Mouse (Mus musculus) G1E-ER4 (cell line): ENCODE results near the gene Chchd1. TPM values are rescaled to one million over a fixed set of nuclear protein-coding genes. Genes with fewer than 3 reads are reported as not detected.

ENCODE experiments used
- GATA1 ChIP-seq: IDR thresholded peaks from one replicate; pipeline ENCODE4 v1.8.0; 2012; ENCODE audit warnings: low read length, inconsistent platforms
- polyA plus RNA-seq: library from polyadenylated mRNA; stranded (reverse); fragments of >175 nt; gene quantifications from 2 replicates; pipeline ENCODE4 v1.2.3, GENCODE M21; 2012

Gene Chchd1
- polyA plus RNA-seq, 1 experiment = 8.0 TPM

DNA sequence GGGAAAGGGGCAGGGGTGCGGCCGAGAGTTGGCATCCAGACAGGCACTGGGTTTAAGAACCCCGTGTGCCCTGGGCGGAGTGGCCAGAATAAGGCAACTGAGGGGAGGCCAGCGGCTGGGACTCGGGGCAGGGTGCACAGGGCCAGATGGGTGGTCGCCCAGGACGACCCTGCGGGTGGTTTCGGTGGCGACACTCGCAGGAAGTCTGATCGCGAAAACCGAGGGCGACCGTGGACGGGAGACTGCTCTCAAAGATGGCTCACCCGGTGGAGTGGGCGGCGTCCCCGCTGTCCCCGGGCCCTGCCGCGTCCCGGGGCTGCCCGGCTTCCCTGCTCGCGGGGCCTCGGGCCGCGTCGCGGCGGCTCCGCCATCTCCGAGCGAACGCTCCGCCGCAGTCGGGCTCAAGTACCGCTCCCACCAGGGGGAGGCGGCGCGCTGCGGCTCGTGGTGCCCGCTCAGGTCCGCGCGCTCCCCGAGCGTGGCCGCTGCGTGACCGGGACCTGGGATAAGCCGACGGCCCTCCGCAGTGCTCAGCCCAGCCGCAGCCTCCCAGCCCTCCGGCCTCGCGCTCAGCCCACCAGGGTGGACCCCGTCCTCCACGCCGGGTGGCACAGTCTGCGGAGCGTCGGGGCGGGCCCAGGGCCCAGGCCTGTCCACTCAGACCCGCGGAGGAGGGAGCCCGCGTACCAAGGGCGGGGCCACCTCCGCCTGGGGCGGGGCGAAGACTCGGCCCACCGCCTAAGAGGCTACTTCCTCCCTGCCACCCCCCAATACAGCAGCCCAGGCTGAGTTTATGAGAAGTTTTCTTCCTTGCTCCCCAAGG lies 31.4 kb downstream of the Chchd1 start, which contains the start of gene Ndst2:
Ndst2 (minus strand) TSS at position 611 of the 823 bp plus-strand sequence.
- no peak for TF ChIP-seq GATA1

- TF ChIP-seq GATA1 = no peak
These were observed 32.2 kb downstream of the Chchd1 start for GRCm38 (mm10) chr14:20735052-20735451.

GRCm38 (mm10) chr14:20735892-20736390 lies 33.1 kb downstream of the Chchd1 start:
- TF ChIP-seq GATA1 = no peak

DNA sequence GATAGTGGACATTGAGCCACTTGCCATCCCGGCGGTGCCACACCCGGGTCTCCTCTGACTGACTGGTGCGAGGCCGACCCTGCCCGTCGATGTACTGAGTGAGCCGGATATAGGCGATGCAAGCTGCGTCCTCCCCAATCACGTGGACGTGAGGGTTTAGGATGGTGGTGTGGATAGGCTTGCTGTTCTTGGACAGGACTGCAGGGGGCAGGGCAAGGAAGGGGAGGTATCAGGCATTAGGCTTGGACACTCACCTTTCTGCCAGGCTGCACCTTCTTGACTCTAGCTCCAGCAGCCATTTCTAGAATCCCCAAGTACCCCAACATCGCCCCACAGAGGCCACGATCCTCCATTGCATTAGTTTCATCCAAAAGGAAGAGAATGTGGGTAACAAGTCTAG lies 34.5 kb downstream of the Chchd1 start:
- no peak for TF ChIP-seq GATA1

DNA sequence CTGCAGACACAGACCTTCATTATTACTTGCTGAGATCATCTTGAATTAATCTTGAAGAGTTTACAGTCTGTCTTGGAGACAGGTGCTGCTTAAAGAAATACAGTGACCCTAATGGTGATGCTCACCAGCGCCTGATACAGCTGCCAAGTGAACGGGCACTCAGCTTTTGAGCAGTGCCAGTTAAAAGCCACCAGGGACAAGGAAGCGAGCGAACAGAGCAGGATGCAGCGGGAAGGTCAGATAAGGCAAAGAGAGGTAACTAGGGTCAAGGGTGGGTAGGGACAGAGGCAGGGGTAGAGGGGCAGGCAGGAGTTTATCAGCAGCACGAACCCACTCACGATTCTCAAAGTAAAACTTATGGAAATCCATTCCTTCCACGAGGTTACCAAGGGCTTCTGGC lies 35.7 kb downstream of the Chchd1 start:
- no peak for TF ChIP-seq GATA1

- no peak for TF ChIP-seq GATA1
These were observed 38.5 kb downstream of the Chchd1 start for GRCm38 (mm10) chr14:20741301-20741700.

DNA sequence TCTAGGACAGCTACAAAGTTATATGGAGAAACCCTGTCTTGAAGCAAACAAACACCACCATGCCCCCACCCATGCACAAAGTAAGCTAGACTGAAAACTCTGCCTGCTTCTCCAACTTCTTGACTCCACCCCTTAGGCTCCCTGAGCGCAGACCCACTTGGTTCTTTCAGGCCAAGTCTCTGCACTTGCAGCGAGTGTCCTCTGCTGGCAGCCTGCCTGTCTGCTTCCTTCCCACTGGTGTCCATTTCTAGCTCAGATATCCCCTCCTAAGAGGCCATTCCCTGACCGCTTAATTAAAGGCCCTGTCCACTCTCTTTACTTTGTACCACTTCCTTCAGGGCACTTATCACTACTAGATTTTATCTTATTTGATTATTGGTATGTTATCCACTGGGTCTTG lies 40.8 kb downstream of the Chchd1 start:
- no peak for TF ChIP-seq GATA1

- no peak for TF ChIP-seq GATA1
These were observed 44.1 kb downstream of the Chchd1 start for GRCm38 (mm10) chr14:20746935-20747334.

DNA sequence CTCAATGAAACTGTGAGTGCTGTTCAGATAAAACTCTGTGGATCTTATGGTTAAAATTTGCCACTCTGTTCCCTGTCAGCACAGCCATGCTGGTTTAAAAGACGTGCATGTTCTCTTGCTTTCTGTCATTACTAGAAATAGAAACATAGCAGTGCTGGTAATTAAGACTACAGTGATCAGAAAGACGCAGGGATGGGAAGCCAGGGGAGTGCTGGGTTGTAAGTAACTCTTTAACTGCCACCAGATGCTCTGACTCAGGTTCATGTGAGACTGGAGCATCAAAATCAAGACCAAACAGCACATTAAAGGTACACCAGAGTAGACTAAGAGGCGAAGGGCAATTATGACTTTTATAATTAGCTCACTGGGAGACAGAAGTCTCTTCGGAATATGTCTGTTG lies 45.6 kb downstream of the Chchd1 start:
- TF ChIP-seq GATA1 = no peak

- no peak for TF ChIP-seq GATA1
These were observed 46.8 kb downstream of the Chchd1 start for GRCm38 (mm10) chr14:20749494-20750051.

DNA sequence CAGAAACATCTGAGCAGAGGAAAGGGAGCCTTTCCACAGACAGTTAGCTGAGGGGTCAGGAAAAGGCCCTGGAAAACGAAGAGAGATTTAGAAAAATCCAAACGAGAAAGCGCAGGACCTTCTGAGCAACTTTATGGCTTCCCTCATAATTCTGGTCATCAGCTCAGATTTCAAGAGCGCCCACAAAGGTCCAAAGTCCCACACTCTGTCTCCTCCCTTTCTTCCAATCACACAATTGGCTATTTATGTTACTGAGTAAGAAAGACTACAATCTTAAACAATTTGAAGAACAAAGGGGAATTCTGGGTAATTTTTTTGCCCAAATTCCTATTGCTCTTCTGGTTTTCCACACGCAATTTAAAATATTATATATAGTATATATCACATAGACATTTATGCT lies 47.7 kb downstream of the Chchd1 start:
- no peak for TF ChIP-seq GATA1

DNA sequence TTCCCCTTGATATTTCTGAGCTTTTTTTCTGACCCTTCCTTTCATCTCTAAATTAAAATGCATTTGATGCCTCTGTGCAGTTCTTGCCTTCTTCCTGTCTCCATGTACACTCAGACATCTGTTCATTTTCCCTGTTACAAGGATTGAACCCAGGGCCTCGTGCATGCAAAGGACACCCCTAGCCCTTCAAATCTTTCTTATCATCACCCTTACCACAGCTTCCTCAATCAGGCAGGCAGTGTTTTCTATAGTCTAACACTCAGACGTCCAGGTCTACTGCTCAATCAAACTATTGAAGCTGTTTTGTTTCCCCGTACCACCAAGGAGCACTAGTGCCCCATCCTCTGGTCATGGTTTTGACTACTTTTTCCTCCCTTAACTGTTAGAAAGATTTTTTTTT lies 51.0 kb downstream of the Chchd1 start:
- TF ChIP-seq GATA1 = no peak

Other genes starting within 250 kb of the Chchd1 start
- gene Anxa7, start 222.9 kb upstream of the Chchd1 start, polyA plus RNA-seq = 26.6 and 28.3 TPM in 2 replicates
- gene Mss51, start 206.1 kb upstream of the Chchd1 start, polyA plus RNA-seq = 0.09 TPM in 1 of 2 replicates, not detected in the other
- gene Ppp3cb, start 156.4 kb upstream of the Chchd1 start, polyA plus RNA-seq = 3.4 and 4.0 TPM in 2 replicates
- 0.43 and 0.71 TPM in 2 replicates for gene Usp54, start 61.9 kb upstream of the Chchd1 start, polyA plus RNA-seq
- not detected in 2 replicates for gene Myoz1, start 46.5 kb upstream of the Chchd1 start, polyA plus RNA-seq
- gene Synpo2l, start 34.7 kb upstream of the Chchd1 start, polyA plus RNA-seq = 0.08 TPM in 2 replicates
- 247 and 266 TPM in 2 replicates for gene Sec24c, start 28.7 kb upstream of the Chchd1 start, polyA plus RNA-seq
- 5.8 and 7.4 TPM in 2 replicates for gene Fut11, start 8.0 kb upstream of the Chchd1 start, polyA plus RNA-seq
- gene Zswim8, start 4.5 kb downstream of the Chchd1 start, polyA plus RNA-seq = 35.2 and 38.9 TPM in 2 replicates
- 67.8 and 82.6 TPM in 2 replicates for gene Ndst2, start 31.6 kb downstream of the Chchd1 start, polyA plus RNA-seq
- gene Camk2g, start 91.1 kb downstream of the Chchd1 start, polyA plus RNA-seq = 26.8 and 38.6 TPM in 2 replicates
- not detected in 2 replicates for gene Plau, start 133.7 kb downstream of the Chchd1 start, polyA plus RNA-seq
- 14.2 and 49.7 TPM in 2 replicates for gene Vcl, start 226.4 kb downstream of the Chchd1 start, polyA plus RNA-seq